Mouse (Mus musculus): ENCODE measurements around the gene Cmtm6. TPM values are rescaled to one million over a fixed set of nuclear protein-coding genes. Genes with fewer than 3 reads are reported as not detected.

Gene Cmtm6
- polyA plus RNA-seq, 1 experiment, result 15.2 TPM

GRCm38 (mm10) chr9:114775272-114775671, 44.4 kb downstream of the Cmtm6 start:
- H3K4me1 ChIP-seq (ENCODE audit: control insufficient read depth, insufficient read depth, low read length), result peaks cover 11% of the 10 kb centered on the region; the same call in 1 of the 2 replicates
- peak overlapping the region; percentile 45 for H3K27ac ChIP-seq (ENCODE audit: insufficient read depth, low read length)
- no peak for TF ChIP-seq POLR2A (IDR thresholded peaks at IDR 0.05; ENCODE audit: borderline replicate concordance, insufficient read depth, low read length)
- no peak for TF ChIP-seq CTCF (IDR thresholded peaks at IDR 0.05; ENCODE audit: borderline replicate concordance, insufficient read depth, low read depth, low read length)
- 18% methylated on average over 4 of the region's 4 CpGs for WGBS
- no peak overlapping the region for H3K4me3 ChIP-seq (replicated peaks; ENCODE audit: insufficient read depth, low read depth, low read length)
- DNase-seq, result peak; percentile 75 to 86
- H3K27me3 ChIP-seq (ENCODE audit: control insufficient read depth, insufficient read depth, low read length), result no peaks in the 10 kb centered on the region

- H3K4me1 ChIP-seq (ENCODE audit: control insufficient read depth, insufficient read depth, low read length), result peaks cover 11% of the 10 kb centered on the region; the same call in 1 of the 2 replicates
- H3K4me3 ChIP-seq (replicated peaks; ENCODE audit: insufficient read depth, low read depth, low read length), result no peak overlapping the region
- 96% methylated on average over 3 of the region's 3 CpGs for WGBS
- TF ChIP-seq CTCF (IDR thresholded peaks at IDR 0.05; ENCODE audit: borderline replicate concordance, insufficient read depth, low read depth, low read length), result no peak
- no peak for TF ChIP-seq POLR2A (IDR thresholded peaks at IDR 0.05; ENCODE audit: borderline replicate concordance, insufficient read depth, low read length)
- H3K27ac ChIP-seq (ENCODE audit: insufficient read depth, low read length), result no peak overlapping the region
- no peaks in the 10 kb centered on the region; the same call in 1 of the 2 replicates for H3K27me3 ChIP-seq (ENCODE audit: control insufficient read depth, insufficient read depth, low read length)
- no peak for DNase-seq
Measured at GRCm38 (mm10) chr9:114776361-114776760, 45.4 kb downstream of the Cmtm6 start.

GRCm38 (mm10) chr9:114777178-114778046, 46.5 kb downstream of the Cmtm6 start:
- no peak for TF ChIP-seq POLR2A (IDR thresholded peaks at IDR 0.05; ENCODE audit: borderline replicate concordance, insufficient read depth, low read length)
- TF ChIP-seq CTCF (IDR thresholded peaks at IDR 0.05; ENCODE audit: borderline replicate concordance, insufficient read depth, low read depth, low read length), result no peak
- Histone ChIP-seq H3K27me3 (ENCODE audit: control insufficient read depth, insufficient read depth, low read length) (no peaks in the 10 kb centered on the region; the same call in 1 of the 2 replicates), H3K27ac (ENCODE audit: insufficient read depth, low read length) (no peak overlapping the region), H3K4me1 (ENCODE audit: control insufficient read depth, insufficient read depth, low read length) (peaks cover 11% of the 10 kb centered on the region; the same call in 1 of the 2 replicates), H3K4me3 (replicated peaks; ENCODE audit: insufficient read depth, low read depth, low read length) (no peak overlapping the region)
- 89% methylated on average over 6 of the region's 6 CpGs for WGBS
- DNase-seq, result no peak

GRCm38 (mm10) chr9:114778047-114778390, 47.1 kb downstream of the Cmtm6 start:
- Histone ChIP-seq H3K4me3 (replicated peaks; ENCODE audit: insufficient read depth, low read depth, low read length) (no peak overlapping the region), H3K27me3 (ENCODE audit: control insufficient read depth, insufficient read depth, low read length) (no peaks in the 10 kb centered on the region; the same call in 1 of the 2 replicates), H3K27ac (ENCODE audit: insufficient read depth, low read length) (no peak overlapping the region), H3K4me1 (ENCODE audit: control insufficient read depth, insufficient read depth, low read length) (peaks cover 11% of the 10 kb centered on the region; the same call in 1 of the 2 replicates)
- DNase-seq, result no peak
- TF ChIP-seq CTCF (IDR thresholded peaks at IDR 0.05; ENCODE audit: borderline replicate concordance, insufficient read depth, low read depth, low read length) (no peak), POLR2A (IDR thresholded peaks at IDR 0.05; ENCODE audit: borderline replicate concordance, insufficient read depth, low read length) (no peak)
- WGBS, result 94% methylated on average over 7 of the region's 7 CpGs

GRCm38 (mm10) chr9:114778877-114779276, 48.0 kb downstream of the Cmtm6 start:
- Histone ChIP-seq H3K27ac (ENCODE audit: insufficient read depth, low read length) (no peak overlapping the region), H3K4me1 (ENCODE audit: control insufficient read depth, insufficient read depth, low read length) (peaks cover 11% of the 10 kb centered on the region; the same call in 1 of the 2 replicates), H3K4me3 (replicated peaks; ENCODE audit: insufficient read depth, low read depth, low read length) (no peak overlapping the region), H3K27me3 (ENCODE audit: control insufficient read depth, insufficient read depth, low read length) (no peaks in the 10 kb centered on the region; the same call in 1 of the 2 replicates)
- no peak for TF ChIP-seq CTCF (IDR thresholded peaks at IDR 0.05; ENCODE audit: borderline replicate concordance, insufficient read depth, low read depth, low read length)
- TF ChIP-seq POLR2A (IDR thresholded peaks at IDR 0.05; ENCODE audit: borderline replicate concordance, insufficient read depth, low read length), result no peak
- WGBS, result 80% methylated on average over 7 of the region's 7 CpGs
- DNase-seq, result no peak

- Histone ChIP-seq H3K4me1 (ENCODE audit: control insufficient read depth, insufficient read depth, low read length) (peaks cover 5% of the 10 kb centered on the region; the same call in 1 of the 2 replicates), H3K27me3 (ENCODE audit: control insufficient read depth, insufficient read depth, low read length) (no peaks in the 10 kb centered on the region; the same call in 1 of the 2 replicates), H3K27ac (ENCODE audit: insufficient read depth, low read length) (no peak overlapping the region), H3K4me3 (replicated peaks; ENCODE audit: insufficient read depth, low read depth, low read length) (no peak overlapping the region)
- no peak for DNase-seq
- WGBS, result 84% methylated on average over 23 of the region's 23 CpGs
- TF ChIP-seq CTCF (IDR thresholded peaks at IDR 0.05; ENCODE audit: borderline replicate concordance, insufficient read depth, low read depth, low read length) (no peak), POLR2A (IDR thresholded peaks at IDR 0.05; ENCODE audit: borderline replicate concordance, insufficient read depth, low read length) (no peak)
Measured at GRCm38 (mm10) chr9:114779984-114780745, 49.2 kb downstream of the Cmtm6 start.

GRCm38 (mm10) chr9:114780746-114781525, 50.0 kb downstream of the Cmtm6 start:
- Histone ChIP-seq H3K27me3 (ENCODE audit: control insufficient read depth, insufficient read depth, low read length) (peaks cover 1% of the 10 kb centered on the region; the same call in 1 of the 2 replicates), H3K4me1 (ENCODE audit: control insufficient read depth, insufficient read depth, low read length) (no peaks in the 10 kb centered on the region; the same call in 1 of the 2 replicates), H3K27ac (ENCODE audit: insufficient read depth, low read length) (no peak overlapping the region), H3K4me3 (replicated peaks; ENCODE audit: insufficient read depth, low read depth, low read length) (peak overlapping the region; percentile 48)
- DNase-seq, result no peak
- TF ChIP-seq POLR2A (IDR thresholded peaks at IDR 0.05; ENCODE audit: borderline replicate concordance, insufficient read depth, low read length), result no peak
- TF ChIP-seq CTCF (IDR thresholded peaks at IDR 0.05; ENCODE audit: borderline replicate concordance, insufficient read depth, low read depth, low read length), result no peak
- WGBS, result 11% methylated on average over 38 of the region's 38 CpGs

Data from cerebellum, adult 2 months (tissue).